ENCODE assay signal across 18 mouse cellular contexts in genomic region chr7:139095282-139095681, GRCm38 (mm10). TPM values are rescaled to one million over a fixed set of nuclear protein-coding genes. Genes with fewer than 3 reads are reported as not detected.
DNase-seq lines count a peak whose midpoint lies in the region; ATAC-seq and TF ChIP-seq lines count a peak whose summit lies in the region.
"Had no signal": no experiment of that assay in that cellular context is flagged by ENCODE, and none has a peak within 500 bp of the region (broad histone marks: within the 10 kb centered on the region; RNA-seq: fewer than 3 reads in every experiment).

No protein-coding gene starts in this region.

- 40% methylated on average over 7 of the region's 7 CpGs for WGBS in cerebellum, adult 2 months
- 86% methylated on average over 7 of the region's 7 CpGs for WGBS in midbrain, embryonic 13.5 days
- WGBS in midbrain, embryonic 16.5 days: 79% methylated on average over 7 of the region's 7 CpGs

- H3K27me3 ChIP-seq in cerebellum, adult 2 months (ENCODE audit: control insufficient read depth, insufficient read depth, low read length): no peaks in the 10 kb centered on the region
- no peaks in the 10 kb centered on the region for H3K27me3 ChIP-seq in midbrain, embryonic 13.5 days
- H3K27me3 ChIP-seq in midbrain, embryonic 16.5 days (ENCODE audit: control insufficient read depth, insufficient read depth, low read depth, low read length): no peaks in the 10 kb centered on the region
- H3K27me3 ChIP-seq: embryonic facial prominence, embryonic 13.5 days; embryonic facial prominence, embryonic 15.5 days; forebrain, embryonic 12.5 days had no signal

- DNase-seq in cerebellum, adult 2 months: peak; percentile 53 to 61
- DNase-seq in cerebellum, postnatal 4 days (ENCODE audit: low spot score in 2 of 2): no peak
- peak; percentile 62 for DNase-seq in cerebellum, adult 9-11 months
- DNase-seq in cerebellum, adult 8-10 months: no peak
- DNase-seq: adrenal gland, adult 2 months; adrenal gland, postnatal 10 days; adrenal gland, postnatal 25 days; embryo, embryonic 11 days had no signal

- H3K36me3 ChIP-seq in midbrain, embryonic 13.5 days: peaks cover 95% of the 10 kb centered on the region
- H3K36me3 ChIP-seq in midbrain, embryonic 16.5 days (ENCODE audit: control insufficient read depth, insufficient read depth, low read length): peaks cover 24% of the 10 kb centered on the region

- no peak for ATAC-seq in midbrain, embryonic 13.5 days
- no peak for ATAC-seq in midbrain, embryonic 16.5 days
- ATAC-seq: forebrain, embryonic 14.5 days; forebrain, embryonic 16.5 days had no signal

- 0 out of 2 replicates have a peak overlapping the region, but pooled peaks have one; percentile 29 for H3K9ac ChIP-seq in midbrain, embryonic 13.5 days (replicated peaks)
- no peak overlapping the region for H3K9ac ChIP-seq in midbrain, embryonic 16.5 days (ENCODE audit: low read depth, low read length)
- H3K9ac ChIP-seq: embryonic facial prominence, embryonic 13.5 days; embryonic facial prominence, embryonic 15.5 days; forebrain, embryonic 12.5 days had no signal

- no peaks in the 10 kb centered on the region for H3K9me3 ChIP-seq in midbrain, embryonic 13.5 days
- no peaks in the 10 kb centered on the region for H3K9me3 ChIP-seq in midbrain, embryonic 16.5 days (replicated peaks; ENCODE audit: control insufficient read depth, low read length, poor library complexity, severe bottlenecking)
- H3K9me3 ChIP-seq: embryonic facial prominence, embryonic 13.5 days; embryonic facial prominence, embryonic 15.5 days; forebrain, embryonic 10.5 days; forebrain, embryonic 12.5 days had no signal

- H3K27ac ChIP-seq in cerebellum, adult 2 months (ENCODE audit: insufficient read depth, low read length): peak overlapping the region; percentile 81
- H3K27ac ChIP-seq in midbrain, embryonic 13.5 days: no peak overlapping the region
- H3K27ac ChIP-seq in midbrain, embryonic 16.5 days (ENCODE audit: low read length): no peak overlapping the region
- H3K27ac ChIP-seq: embryonic facial prominence, embryonic 13.5 days; embryonic facial prominence, embryonic 15.5 days; forebrain, embryonic 10.5 days; forebrain, embryonic 12.5 days had no signal

- no peak overlapping the region for H3K4me3 ChIP-seq in cerebellum, adult 2 months (replicated peaks; ENCODE audit: insufficient read depth, low read depth, low read length)
- H3K4me3 ChIP-seq in midbrain, embryonic 13.5 days (replicated peaks): no peak overlapping the region
- H3K4me3 ChIP-seq in midbrain, embryonic 16.5 days (ENCODE audit: low read depth, low read length): no peak overlapping the region
- H3K4me3 ChIP-seq: embryonic facial prominence, embryonic 13.5 days; embryonic facial prominence, embryonic 15.5 days; erythroblast, embryonic 14.5 days; forebrain, embryonic 10.5 days; forebrain, embryonic 12.5 days had no signal

- no peak for TF ChIP-seq POLR2A in cerebellum, adult 2 months (IDR thresholded peaks at IDR 0.05; ENCODE audit: borderline replicate concordance, insufficient read depth, low read length)

- no peak overlapping the region for H3K4me2 ChIP-seq in midbrain, embryonic 13.5 days (replicated peaks)
- no peak overlapping the region for H3K4me2 ChIP-seq in midbrain, embryonic 16.5 days (ENCODE audit: low read length)
- H3K4me2 ChIP-seq: embryonic facial prominence, embryonic 13.5 days; embryonic facial prominence, embryonic 15.5 days; forebrain, embryonic 12.5 days had no signal

- TF ChIP-seq CTCF in cerebellum, adult 2 months (IDR thresholded peaks at IDR 0.05; ENCODE audit: borderline replicate concordance, insufficient read depth, low read depth, low read length): no peak

- peaks cover 75% of the 10 kb centered on the region for H3K4me1 ChIP-seq in cerebellum, adult 2 months (ENCODE audit: control insufficient read depth, insufficient read depth, low read length)
- peaks cover 3% of the 10 kb centered on the region; the same call in 1 of the 2 replicates for H3K4me1 ChIP-seq in midbrain, embryonic 13.5 days (replicated peaks)
- no peaks in the 10 kb centered on the region for H3K4me1 ChIP-seq in midbrain, embryonic 16.5 days (ENCODE audit: control insufficient read depth, insufficient read depth, low read length)
- H3K4me1 ChIP-seq: embryonic facial prominence, embryonic 13.5 days; embryonic facial prominence, embryonic 15.5 days; forebrain, embryonic 10.5 days; forebrain, embryonic 12.5 days had no signal

RNA-seq across cellular contexts. Expression of gene Dpysl4, which starts 9.5 kb away (rescaled TPM):
- polyA plus RNA-seq in cerebellum, adult 2 months (2012; rRNA removed): 127 and 156 TPM in 2 replicates
- 224 and 225 TPM in 2 replicates for polyA plus RNA-seq in midbrain, embryonic 13.5 days (2015; fragmentation: Nextera tagmentation; extraction: Ambion mirVana)
- 176 and 181 TPM in 2 replicates for polyA plus RNA-seq in midbrain, embryonic 16.5 days (2015; fragmentation: Nextera tagmentation; extraction: Ambion mirVana)
- polyA plus RNA-seq: C2C12; erythroblast, embryonic 14.5 days had no signal

Comparison
In these comparisons a context has a peak if more than half of its experiments do, and no peak if none do; other contexts are left out.
1. DNase-seq: peak in cerebellum, adult 2 months (2 of 2) and cerebellum, adult 9-11 months (single experiment); none in cerebellum, postnatal 4 days (0 of 2) and cerebellum, adult 8-10 months (single experiment).